Mouse (Mus musculus): Measurements from ENCODE around the gene Clasp2. TPM values are rescaled to one million over a fixed set of nuclear protein-coding genes. Genes with fewer than 3 reads are reported as not detected.
A peak's percentile ranks its signal among the peaks of the same experiment; 100 is the strongest.
"Not testable (repeated sequence)": the region's sequence is repeated elsewhere in the genome, so short reads cannot be mapped to it uniquely, and the experiment has no call there.

The Clasp2 gene
- total RNA-seq, 2 experiments from 2014 or later = 36.9 to 44.7 TPM

GRCm38 (mm10) chr9:113749356-113749755 lies 8.1 kb downstream of the Clasp2 start:
- ATAC-seq (replicated peaks; ENCODE audit: poor library complexity, severe bottlenecking) = no peak

GRCm38 (mm10) chr9:113755888-113756719 lies 14.8 kb downstream of the Clasp2 start:
- no peak for ATAC-seq (replicated peaks; ENCODE audit: poor library complexity, severe bottlenecking)

- ATAC-seq (replicated peaks; ENCODE audit: poor library complexity, severe bottlenecking) = no peak
Observed at GRCm38 (mm10) chr9:113758472-113758871, 17.2 kb downstream of the Clasp2 start.

- no peak for ATAC-seq (replicated peaks; ENCODE audit: poor library complexity, severe bottlenecking)
Observed at GRCm38 (mm10) chr9:113759684-113760083, 18.4 kb downstream of the Clasp2 start.

- ATAC-seq (replicated peaks; ENCODE audit: poor library complexity, severe bottlenecking) = no peak
Observed at GRCm38 (mm10) chr9:113762389-113762788, 21.1 kb downstream of the Clasp2 start.

- no peak for ATAC-seq (replicated peaks; ENCODE audit: poor library complexity, severe bottlenecking)
Observed at GRCm38 (mm10) chr9:113763123-113763522, 21.9 kb downstream of the Clasp2 start.

- peak; percentile 63 for ATAC-seq (replicated peaks; ENCODE audit: poor library complexity, severe bottlenecking)
Observed at GRCm38 (mm10) chr9:113770640-113771039, 29.4 kb downstream of the Clasp2 start.

GRCm38 (mm10) chr9:113780863-113781262 lies 39.6 kb downstream of the Clasp2 start:
- ATAC-seq (replicated peaks; ENCODE audit: poor library complexity, severe bottlenecking) = peak; percentile 74

GRCm38 (mm10) chr9:113782362-113783005 lies 41.2 kb downstream of the Clasp2 start:
- ATAC-seq (replicated peaks; ENCODE audit: poor library complexity, severe bottlenecking) = peak; percentile 78

- peak; percentile 61 for ATAC-seq (replicated peaks; ENCODE audit: poor library complexity, severe bottlenecking)
Observed at GRCm38 (mm10) chr9:113783674-113784073, 42.4 kb downstream of the Clasp2 start.

GRCm38 (mm10) chr9:113789283-113789682 lies 48.0 kb downstream of the Clasp2 start:
- not testable (repeated sequence) for ATAC-seq (replicated peaks; ENCODE audit: poor library complexity, severe bottlenecking)

- peak; percentile 92 for ATAC-seq (replicated peaks; ENCODE audit: poor library complexity, severe bottlenecking)
Observed at GRCm38 (mm10) chr9:113792651-113793512, 51.6 kb downstream of the Clasp2 start.

GRCm38 (mm10) chr9:113793513-113793905 lies 52.2 kb downstream of the Clasp2 start:
- ATAC-seq (replicated peaks; ENCODE audit: poor library complexity, severe bottlenecking) = no peak

GRCm38 (mm10) chr9:113793966-113794365 lies 52.7 kb downstream of the Clasp2 start:
- no peak for ATAC-seq (replicated peaks; ENCODE audit: poor library complexity, severe bottlenecking)

- no peak for ATAC-seq (replicated peaks; ENCODE audit: poor library complexity, severe bottlenecking)
Observed at GRCm38 (mm10) chr9:113797206-113797605, 55.9 kb downstream of the Clasp2 start.

GRCm38 (mm10) chr9:113800671-113801070 lies 59.4 kb downstream of the Clasp2 start:
- ATAC-seq (replicated peaks; ENCODE audit: poor library complexity, severe bottlenecking) = peak; percentile 66

- no peak for ATAC-seq (replicated peaks; ENCODE audit: poor library complexity, severe bottlenecking)
Observed at GRCm38 (mm10) chr9:113802734-113803133, 61.5 kb downstream of the Clasp2 start.

GRCm38 (mm10) chr9:113803751-113804150 lies 62.5 kb downstream of the Clasp2 start:
- ATAC-seq (replicated peaks; ENCODE audit: poor library complexity, severe bottlenecking) = no peak

GRCm38 (mm10) chr9:113805359-113805758 lies 64.1 kb downstream of the Clasp2 start:
- ATAC-seq (replicated peaks; ENCODE audit: poor library complexity, severe bottlenecking) = peak; percentile 73

- ATAC-seq (replicated peaks; ENCODE audit: poor library complexity, severe bottlenecking) = no peak
Observed at GRCm38 (mm10) chr9:113811327-113811726, 70.1 kb downstream of the Clasp2 start.
